Mouse (Mus musculus): ENCODE data around the gene Icam1.
"Not testable (repeated sequence)": the region's sequence is repeated elsewhere in the genome, so short reads cannot be mapped to it uniquely, and the experiment has no call there.

The Icam1 gene

GRCm38 (mm10) chr9:20991587-20991986 is 24.2 kb upstream of the Icam1 start:
- in situ Hi-C loops (cut with MboI, MseI) = no loop called here

GRCm38 (mm10) chr9:20993165-20993898 is 22.5 kb upstream of the Icam1 start:
- in situ Hi-C loops (cut with MboI, MseI) = no loop called here

DNA sequence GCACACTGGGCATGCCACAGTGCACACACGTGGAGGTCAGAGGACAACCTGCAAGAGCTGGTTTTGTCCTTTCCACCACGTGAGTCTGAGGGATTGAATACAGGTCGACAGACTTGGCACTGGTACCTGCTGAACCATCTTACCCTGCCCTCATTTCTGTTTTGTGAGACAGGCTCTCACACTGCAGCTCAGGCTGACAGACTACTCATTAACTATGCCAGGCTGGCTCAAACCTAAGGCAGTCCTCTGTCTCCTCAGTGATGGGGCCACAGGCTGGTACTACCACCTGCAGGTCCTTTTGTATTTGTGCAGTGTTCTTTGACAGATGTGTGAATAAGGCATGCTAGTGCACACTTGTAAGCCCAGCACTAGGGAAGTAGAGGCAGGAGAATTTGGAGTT is 20.7 kb upstream of the Icam1 start:
- in situ Hi-C loops (cut with MboI, MseI) = loop anchor here in 1 of 2 experiments (5.0 kb wide), 1 partner anchor 53 kb away; no protein-coding TSS in a partner anchor

GRCm38 (mm10) chr9:20997065-20997464 is 18.7 kb upstream of the Icam1 start:
- in situ Hi-C loops (cut with MboI, MseI) = loop anchor here in 1 of 2 experiments (5.0 kb wide), 1 partner anchor 55 kb away; no protein-coding TSS in a partner anchor

DNA sequence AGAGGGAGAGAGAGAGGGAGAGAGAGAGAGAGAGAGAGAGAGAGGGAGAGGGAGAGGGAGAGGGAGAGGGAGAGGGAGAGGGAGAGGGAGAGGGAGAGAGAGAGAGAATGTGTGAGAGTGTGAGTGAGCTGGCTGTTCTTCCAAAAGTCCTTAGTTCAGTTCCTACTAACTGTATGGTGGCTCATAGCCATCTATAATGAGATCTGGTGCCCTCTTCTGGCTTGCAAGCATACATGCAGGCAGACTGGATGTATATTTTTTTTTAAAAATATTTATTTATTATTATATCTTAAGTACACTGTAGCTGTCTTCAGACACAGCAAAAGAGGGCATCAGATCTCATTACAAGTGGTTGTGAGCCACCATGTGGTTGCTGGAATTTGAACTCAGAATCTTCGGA is 17.4 kb upstream of the Icam1 start:
- in situ Hi-C loops (cut with MboI, MseI) = loop anchor here in 1 of 2 experiments (5.0 kb wide), 1 partner anchor 56 kb away; no protein-coding TSS in a partner anchor

DNA sequence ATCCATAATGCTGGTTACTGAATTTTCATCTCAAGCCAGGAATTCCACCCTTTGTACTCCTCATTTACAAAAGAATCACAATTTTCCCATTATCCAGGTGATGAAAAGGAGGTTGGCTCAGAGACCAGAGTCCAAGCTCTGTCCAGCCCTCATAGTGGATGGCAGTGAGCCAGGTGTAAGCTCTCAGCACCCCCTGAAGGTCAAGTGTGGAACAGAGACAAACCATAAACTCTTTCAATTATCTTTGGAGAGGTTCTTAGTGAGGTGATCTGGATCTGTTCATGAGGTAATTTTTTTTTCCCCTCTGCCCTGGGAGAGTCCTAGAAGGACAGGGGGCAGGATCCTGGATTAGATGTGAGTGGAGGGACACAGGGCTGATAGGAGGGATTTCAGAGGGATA is 15.0 kb upstream of the Icam1 start:
- in situ Hi-C loops (cut with MboI, MseI) = loop anchor here in 1 of 2 experiments (5.0 kb wide), 1 partner anchor 104 kb away; the partner anchor contains the start of gene Eif3g

- in situ Hi-C loops (cut with MboI, MseI) = loop anchor here in 1 of 2 experiments (5.0 kb wide), 1 partner anchor 104 kb away; the partner anchor contains the start of gene Eif3g
Observed at GRCm38 (mm10) chr9:21001651-21002200, 14.1 kb upstream of the Icam1 start.

- in situ Hi-C loops (cut with MboI, MseI) = loop anchor here in 1 of 2 experiments (5.0 kb wide), 1 partner anchor 105 kb away; the partner anchor contains the start of gene Eif3g
Observed at GRCm38 (mm10) chr9:21002270-21002626, 13.5 kb upstream of the Icam1 start.

DNA sequence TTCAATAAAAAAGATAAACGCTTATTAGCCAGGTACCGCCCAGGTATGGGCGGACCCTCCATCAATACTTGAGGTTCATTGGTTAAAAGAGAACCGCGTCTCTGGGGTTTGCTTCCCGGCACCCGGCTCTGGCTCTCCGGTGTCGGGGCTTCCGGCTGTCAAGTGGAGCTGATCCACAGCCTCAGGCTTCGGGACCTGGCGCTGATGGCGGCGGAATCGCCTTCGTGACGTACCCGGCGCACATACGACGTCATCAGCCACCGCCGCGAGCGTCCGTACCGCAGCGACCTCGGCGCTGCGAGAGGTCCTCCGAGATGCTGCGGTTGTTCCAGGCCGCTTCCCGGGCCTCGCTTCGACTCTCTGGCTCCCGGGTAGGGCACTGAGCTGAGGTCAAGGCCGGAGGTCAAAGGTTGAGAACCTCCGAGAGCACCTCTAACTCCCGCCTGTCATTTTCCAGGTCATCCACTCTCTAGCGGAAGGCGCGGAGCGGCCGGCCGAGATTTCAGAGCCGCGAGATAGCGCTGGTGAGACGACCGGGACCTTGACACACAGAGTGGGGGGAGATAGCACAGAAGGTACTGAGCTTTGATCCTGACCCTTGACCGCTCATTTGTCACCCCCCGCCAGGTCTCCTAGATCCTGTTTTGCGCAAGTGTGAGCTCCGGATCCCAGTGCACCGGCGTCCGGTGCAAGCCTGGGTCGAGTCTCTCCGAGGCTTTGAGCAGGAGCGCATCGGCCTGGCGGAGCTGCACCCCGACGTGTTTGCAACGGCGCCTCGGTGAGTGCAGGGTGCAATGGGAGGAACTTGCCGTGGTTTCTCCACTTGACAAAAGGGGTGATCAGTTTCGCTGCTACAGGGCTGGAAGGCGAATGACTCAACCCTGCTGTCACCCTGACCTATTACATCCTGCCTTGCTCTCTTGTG is 12.9 kb upstream of the Icam1 start, which contains the start of gene Mrpl4:
Gene Mrpl4 (plus strand): TSS at position 112 of the 925 bp plus-strand sequence.
- in situ Hi-C loops (cut with MboI, MseI) = loop anchor here in 1 of 2 experiments (5.0 kb wide), 1 partner anchor 106 kb away; the partner anchor contains the start of gene Eif3g

DNA sequence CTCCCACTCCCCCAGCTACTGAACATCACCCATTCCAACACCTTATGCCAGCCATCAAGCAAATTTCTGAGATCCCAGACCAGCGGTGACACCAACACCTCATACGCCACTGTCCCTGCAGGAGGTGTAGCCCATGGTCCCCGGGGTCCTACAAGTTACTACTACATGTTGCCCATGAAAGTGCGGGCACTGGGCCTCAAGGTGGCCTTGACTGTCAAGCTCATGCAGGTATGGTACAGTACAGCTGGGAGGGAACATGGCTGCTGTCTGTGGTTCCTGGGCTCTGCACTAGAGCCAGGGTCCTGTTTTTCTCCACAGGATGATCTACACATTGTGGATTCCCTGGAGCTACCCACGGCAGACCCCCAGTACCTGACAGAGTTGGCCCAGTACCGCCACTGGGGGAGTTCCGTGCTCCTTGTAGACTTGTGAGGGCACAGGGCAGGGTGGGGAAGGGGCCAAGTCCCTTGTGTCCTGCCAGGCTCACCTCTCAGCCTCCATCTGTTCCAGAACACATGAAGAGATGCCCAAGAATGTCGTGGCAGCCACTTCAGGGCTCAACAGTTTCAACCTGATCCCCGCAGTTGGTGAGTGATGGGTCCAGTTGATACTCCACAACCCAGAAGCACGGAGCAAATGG is 8.4 kb upstream of the Icam1 start:
- in situ Hi-C loops (cut with MboI, MseI) = no loop called here

- in situ Hi-C loops (cut with MboI, MseI) = no loop called here
Observed at GRCm38 (mm10) chr9:21008007-21008406, 7.8 kb upstream of the Icam1 start.

- in situ Hi-C loops (cut with MboI, MseI) = no loop called here
Observed at GRCm38 (mm10) chr9:21010362-21010761, 5.4 kb upstream of the Icam1 start.

GRCm38 (mm10) chr9:21010939-21011541 is 4.7 kb upstream of the Icam1 start:
- in situ Hi-C loops (cut with MboI, MseI) = not testable (repeated sequence)

DNA sequence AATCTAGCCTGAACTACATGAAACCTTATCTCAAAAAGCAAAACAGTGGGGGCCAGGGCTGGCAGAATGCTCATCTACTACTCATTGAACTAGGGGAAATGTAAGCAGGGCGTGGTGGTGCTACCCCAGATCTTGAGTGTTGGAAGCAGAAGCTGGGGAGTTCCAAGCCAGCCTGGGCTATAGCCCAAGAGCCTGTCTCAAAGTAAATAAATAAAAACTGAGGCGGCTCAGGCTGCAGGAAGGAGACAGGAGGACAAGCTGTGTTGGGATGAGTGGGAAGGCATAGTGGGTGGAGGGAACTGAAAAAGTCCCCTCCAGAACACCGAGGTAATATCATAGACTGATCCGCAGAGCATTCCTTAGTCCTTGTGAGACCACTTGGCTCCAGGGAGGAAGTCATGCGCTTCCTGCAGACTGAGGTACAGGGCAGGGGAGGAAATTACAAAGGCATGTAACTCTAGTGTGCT is 3.9 kb upstream of the Icam1 start:
- in situ Hi-C loops (cut with MboI, MseI) = no loop called here

GRCm38 (mm10) chr9:21012368-21012767 is 3.4 kb upstream of the Icam1 start:
- in situ Hi-C loops (cut with MboI, MseI) = no loop called here

- in situ Hi-C loops (cut with MboI, MseI) = no loop called here
Observed at GRCm38 (mm10) chr9:21014691-21015570, 854 bp upstream of the Icam1 start.

DNA sequence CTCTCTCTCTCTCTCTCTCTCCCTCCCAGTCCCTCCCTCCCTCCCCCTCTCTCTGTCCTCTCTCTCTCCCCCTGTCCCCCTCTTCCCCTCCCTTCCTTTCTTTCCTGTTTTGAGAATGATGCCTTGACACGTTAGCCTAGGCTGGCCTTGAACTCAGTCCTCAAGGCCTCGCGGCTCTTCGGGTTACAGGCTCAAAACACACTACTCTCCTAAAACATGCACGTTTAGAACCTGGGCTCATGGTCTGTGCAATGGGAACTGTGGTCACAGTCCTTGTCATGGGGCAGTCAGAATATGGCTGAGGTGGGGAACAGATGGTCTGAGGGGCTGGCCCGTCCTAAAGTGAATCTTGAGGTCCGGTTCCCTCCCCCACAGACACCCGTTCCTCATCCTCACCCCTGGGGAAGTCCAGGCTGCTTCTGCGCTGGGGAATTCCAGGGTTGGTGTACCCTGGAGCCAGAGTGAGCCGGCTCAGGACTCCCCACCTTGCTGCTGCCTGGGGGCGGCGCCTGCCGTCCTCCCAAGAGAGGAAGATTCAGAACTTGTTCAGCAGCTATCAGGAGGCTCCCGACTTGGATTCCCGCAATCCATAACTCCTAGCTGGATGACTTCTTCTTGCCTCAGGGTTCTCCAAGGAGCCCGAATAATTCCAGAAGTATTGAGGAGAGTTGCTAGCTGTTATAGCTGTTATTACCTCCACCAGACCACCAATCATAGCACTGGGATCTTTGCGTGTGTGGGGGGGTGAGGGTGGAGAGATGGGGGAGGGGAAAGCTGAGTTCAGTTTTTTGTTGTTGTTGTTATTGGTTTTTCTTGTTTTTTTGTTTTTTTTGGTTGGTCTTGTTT is 769 bp downstream of the Icam1 start:
- in situ Hi-C loops (cut with MboI, MseI) = no loop called here

- in situ Hi-C loops (cut with MboI, MseI) = no loop called here
Observed at GRCm38 (mm10) chr9:21017177-21017575, 1.4 kb downstream of the Icam1 start.

DNA sequence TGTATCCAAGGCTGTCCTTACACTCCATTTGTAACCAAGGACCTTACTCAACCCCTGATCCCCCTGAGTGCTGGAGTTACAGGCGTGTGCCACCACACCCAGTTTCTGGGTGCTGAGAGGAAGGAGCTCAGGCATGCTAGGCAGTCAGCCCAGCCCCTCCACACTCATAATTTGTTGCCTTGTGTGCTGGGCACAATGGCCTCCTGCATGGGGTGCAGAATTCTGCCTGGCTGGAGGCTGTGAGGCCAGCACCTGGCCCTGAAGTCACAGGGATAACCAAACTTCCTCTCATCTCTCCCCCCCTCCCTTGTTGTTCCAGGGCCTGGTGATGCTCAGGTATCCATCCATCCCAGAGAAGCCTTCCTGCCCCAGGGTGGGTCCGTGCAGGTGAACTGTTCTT is 2.8 kb downstream of the Icam1 start:
- in situ Hi-C loops (cut with MboI, MseI) = no loop called here
